Mouse (Mus musculus): ENCODE results near the gene Olfr10. TPM values are rescaled to one million over a fixed set of nuclear protein-coding genes. Genes with fewer than 3 reads are reported as not detected.
A peak's percentile ranks its signal among the peaks of the same experiment; 100 is the strongest.
"Not testable (repeated sequence)": the region's sequence is repeated elsewhere in the genome, so short reads cannot be mapped to it uniquely, and the experiment has no call there.

The Olfr10 gene
- not detected for total RNA-seq (2021)
- long read RNA-seq, experiment 1, result 0 reads
- long read RNA-seq, experiment 2, result 0 reads

- no peak for DNase-seq
These were observed at the start of gene Olfr10 for GRCm38 (mm10) chr11:49304441-49304840. TSS of gene Olfr10 (plus strand) at chr11:49304741.

DNA sequence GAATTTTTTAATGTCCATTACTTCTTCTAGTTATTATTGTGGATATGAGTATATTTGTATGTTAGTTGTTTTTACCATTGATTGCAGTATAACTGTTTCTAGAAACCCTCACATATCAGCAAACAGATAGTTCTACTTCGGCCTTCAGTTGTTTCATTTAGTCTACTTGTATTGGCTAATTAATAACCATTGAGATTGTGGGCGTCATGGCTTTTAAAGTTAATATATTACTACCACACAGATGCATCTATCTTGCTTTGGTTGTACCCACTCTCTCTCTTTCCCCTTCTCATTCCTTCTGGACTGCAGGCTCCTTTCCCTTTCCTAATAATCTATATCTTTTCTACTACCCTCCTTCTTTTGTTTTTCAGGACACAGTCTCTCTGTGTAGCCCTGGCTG, 45.2 kb upstream of the Olfr10 start:
- no peak for DNase-seq

GRCm38 (mm10) chr11:49259829-49260228, 44.7 kb upstream of the Olfr10 start:
- DNase-seq, result no peak

GRCm38 (mm10) chr11:49260598-49261312, 43.8 kb upstream of the Olfr10 start:
- peak; percentile 76 to 80 for DNase-seq

GRCm38 (mm10) chr11:49261313-49261855, 43.2 kb upstream of the Olfr10 start:
- DNase-seq, result no peak

GRCm38 (mm10) chr11:49262286-49262685, 42.3 kb upstream of the Olfr10 start:
- DNase-seq, result no peak

DNA sequence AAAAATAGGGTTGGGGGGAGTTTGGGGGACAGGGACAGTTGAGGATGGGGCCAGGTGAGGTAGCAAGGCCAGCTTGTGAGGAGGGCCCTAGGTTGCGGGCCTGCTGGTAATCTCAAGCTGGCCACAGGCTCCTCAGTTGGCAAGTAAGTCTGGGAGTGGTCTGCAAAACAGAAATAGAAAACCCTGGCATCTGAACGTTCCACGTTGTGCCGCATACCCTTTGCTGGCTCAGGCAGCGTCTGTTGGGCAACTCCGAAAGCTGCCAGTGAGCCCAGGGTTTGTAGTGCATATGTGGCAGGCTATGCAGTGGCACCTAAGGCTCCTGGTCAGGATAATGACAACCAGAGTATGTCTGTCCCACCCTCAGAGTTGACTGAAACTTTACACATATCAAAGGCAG, 41.4 kb upstream of the Olfr10 start:
- DNase-seq, result no peak

DNA sequence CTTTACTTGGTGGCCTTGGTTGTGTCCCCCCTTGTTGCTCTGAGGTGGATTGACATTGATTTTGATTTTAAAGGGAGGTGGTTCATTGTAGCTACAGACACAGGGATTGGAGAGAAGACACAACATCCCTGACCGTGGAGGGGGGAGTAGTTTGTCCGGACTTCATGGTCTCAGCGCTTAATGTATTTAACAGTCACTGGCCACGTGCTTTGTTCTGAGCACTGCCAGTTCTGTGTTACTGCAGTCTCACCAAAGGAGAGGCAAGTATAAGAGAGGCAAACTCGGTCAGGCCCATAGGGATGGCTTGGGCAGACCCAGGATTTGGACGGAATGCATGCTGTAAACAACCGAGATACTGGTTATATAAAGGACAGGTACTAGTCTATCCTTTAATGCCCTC, 40.5 kb upstream of the Olfr10 start:
- peak in 1 of 2 experiments; percentile 37 for DNase-seq

- DNase-seq, result no peak
These were observed 39.9 kb upstream of the Olfr10 start for GRCm38 (mm10) chr11:49264622-49265021.

DNA sequence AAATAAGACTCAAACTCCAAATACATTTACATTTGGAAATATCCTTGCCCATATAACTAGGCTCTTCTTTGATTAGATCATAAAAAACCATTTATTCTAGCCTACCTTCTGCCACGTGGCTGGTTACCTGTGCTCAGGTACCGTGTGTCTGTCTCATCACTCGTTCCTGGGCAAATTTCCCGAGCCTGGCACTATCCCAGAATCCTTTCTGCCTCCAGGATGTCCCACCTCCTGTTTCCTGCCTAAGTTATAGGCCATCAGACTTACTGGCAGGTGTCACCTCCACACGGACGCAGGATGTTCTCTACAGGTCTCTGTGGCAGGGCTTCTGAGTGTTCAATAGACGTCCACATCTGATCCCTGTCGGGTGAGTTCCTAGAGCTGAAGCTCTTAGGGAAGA, 39.4 kb upstream of the Olfr10 start:
- no peak for DNase-seq

GRCm38 (mm10) chr11:49266671-49267070, 37.9 kb upstream of the Olfr10 start:
- DNase-seq, result no peak

GRCm38 (mm10) chr11:49267316-49267715, 37.2 kb upstream of the Olfr10 start:
- DNase-seq, result no peak

DNA sequence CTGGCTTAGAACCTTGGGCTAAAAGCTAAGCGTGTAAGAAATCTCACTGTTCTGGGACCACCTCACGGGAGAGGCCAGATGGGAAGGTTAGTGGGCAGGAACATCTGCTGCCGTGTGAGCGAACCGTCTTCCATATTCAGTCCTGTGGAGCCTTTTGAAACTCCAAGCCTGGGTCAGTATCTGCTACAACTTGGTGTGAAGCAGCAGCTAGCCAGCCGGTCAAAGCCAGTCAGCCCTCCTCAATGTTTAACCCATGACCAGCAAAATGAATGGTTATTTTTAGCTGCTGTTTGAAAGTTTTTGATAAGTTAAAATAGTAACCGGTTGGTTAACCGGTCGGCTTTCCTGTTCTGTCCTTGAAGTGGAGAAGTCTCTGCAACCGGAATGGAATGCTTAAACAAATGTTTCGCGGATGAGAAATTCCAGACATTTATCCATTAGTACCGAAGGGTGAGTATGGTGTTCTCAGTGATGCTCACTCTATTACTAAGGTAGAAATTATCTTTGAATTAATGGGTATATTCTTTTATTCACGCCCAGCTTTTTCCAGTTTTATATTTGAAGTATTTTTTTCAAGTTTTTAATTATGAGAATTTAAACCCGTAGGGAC, 36.5 kb upstream of the Olfr10 start:
- DNase-seq, result peak in 1 of 2 experiments; percentile 37

DNA sequence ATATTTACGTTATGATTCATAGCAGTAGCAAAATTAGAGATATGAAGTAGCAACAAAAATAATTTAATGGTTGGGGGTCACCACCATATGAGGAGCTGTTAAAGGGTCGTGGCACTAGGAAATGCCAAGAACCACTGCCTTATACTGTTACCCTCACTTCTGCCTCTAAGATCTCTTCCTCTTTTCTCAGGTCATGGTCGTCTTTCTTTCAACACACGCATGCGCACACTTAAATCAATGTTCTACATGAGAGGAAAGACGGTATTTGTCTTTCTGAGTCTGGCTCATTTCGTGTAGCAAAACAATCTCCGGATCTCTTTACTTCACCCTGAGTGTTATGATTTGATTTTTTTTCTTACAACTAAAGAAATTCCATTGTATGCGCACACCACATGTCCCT, 34.8 kb upstream of the Olfr10 start:
- DNase-seq, result no peak

- no peak for DNase-seq
These were observed 34.2 kb upstream of the Olfr10 start for GRCm38 (mm10) chr11:49270368-49270767.

- DNase-seq, result peak; percentile 53 to 77
These were observed 33.2 kb upstream of the Olfr10 start for GRCm38 (mm10) chr11:49271334-49271733.

DNA sequence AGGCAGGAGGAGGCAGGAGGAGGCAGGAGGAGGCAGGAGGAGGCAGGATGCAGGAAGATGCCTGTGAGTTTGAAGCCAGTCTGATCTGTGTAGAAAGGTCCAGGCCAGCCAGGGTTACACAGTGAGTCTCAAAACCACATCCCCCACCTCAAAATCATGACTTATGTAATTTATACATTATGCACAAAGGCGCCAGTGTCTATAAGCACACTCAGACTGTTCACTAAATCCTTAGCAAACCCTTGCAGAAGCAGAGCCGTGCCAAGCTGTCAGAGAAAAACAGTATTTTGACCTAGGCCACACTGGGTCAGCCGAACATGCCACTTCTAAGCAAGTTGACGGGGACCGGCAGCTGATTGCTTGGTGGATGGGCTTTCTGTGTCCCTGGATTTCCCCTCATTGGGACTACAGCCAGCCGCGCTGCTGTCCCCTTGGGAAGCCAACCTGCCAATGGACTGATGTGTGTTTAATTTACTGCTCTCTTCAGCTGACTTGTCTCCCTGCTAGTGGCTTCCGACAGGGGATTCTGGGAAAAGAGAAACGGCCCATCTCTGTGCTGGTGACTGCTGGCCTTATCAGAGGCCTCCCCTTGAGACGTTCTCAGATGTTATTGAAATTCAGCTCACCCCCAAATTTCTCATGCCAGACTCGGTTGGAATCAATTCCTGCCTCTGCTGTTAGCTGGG, 30.6 kb upstream of the Olfr10 start:
- DNase-seq, result no peak

GRCm38 (mm10) chr11:49278222-49278621, 26.3 kb upstream of the Olfr10 start, which contains the start of gene Olfr1393:
TSS of gene Olfr1393 (plus strand) at chr11:49278304.
- no peak for DNase-seq

DNA sequence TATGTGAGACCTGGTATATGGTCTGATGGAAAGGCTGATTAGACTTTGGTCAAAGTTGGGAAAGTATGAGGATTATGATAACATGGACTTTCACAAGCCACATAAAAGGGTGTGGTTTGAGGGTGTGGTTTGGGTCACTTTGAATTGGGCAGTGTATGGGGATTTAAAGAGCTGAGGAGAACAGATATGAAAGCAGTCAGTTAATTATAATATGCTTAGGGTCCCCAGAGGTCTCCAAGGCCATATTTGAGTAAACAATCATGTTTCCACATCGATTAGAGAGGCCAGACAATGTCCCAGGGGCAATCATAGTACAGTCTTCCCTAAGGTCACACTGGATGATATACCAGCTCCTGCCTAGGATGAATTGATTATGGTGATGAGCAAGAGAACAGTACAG, 19.6 kb upstream of the Olfr10 start, which contains the start of gene Olfr1392:
Gene Olfr1392 (plus strand): TSS at position 301 of the 400 bp plus-strand sequence.
- DNase-seq, result not testable (repeated sequence)

DNA sequence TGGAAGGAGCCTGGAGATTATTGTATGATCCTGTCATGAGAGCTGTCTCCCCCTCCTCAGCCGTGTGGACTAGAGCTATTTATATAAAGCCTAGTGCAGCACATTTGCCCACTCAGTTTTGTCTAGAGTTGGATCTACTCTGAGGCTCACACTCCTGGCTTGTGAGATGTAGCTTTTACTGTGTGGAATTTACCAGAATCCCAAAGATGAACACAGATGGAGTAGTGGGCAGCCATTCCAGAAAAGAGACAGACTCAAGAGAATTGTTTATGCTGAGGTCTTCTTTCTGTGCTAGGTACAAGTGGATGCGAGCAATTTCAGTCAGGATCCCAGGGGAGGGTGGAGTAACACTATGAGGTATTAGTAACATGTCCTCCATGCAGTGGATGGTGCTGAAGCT, 17.3 kb upstream of the Olfr10 start:
- no peak for DNase-seq

- no peak for DNase-seq
These were observed 11.8 kb upstream of the Olfr10 start for GRCm38 (mm10) chr11:49292777-49293176.

DNA sequence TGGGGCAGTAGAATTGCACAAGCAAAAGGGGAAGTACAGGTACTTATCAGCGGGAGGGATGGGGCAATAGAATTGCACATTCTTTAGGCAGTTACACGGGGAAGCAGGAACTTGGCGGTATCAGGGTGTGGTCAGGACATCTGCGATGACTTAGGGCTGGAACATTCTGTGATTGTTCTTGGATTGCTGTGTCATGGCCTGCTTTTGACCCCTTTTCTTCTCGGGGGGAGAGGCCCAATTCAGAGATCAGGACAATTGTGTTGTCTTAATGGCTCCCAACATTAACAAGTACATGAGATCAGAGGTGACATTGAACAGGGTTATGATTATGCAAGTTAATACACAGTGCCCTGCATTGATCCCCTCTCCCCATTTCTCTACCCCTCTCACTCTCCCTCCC, 4.0 kb downstream of the Olfr10 start:
- DNase-seq, result not testable (repeated sequence)

- no peak for DNase-seq
These were observed 17.9 kb downstream of the Olfr10 start, which contains the start of gene Olfr1391 for GRCm38 (mm10) chr11:49322442-49322841. TSS of gene Olfr1391 (plus strand) at chr11:49322742.
